Mouse (Mus musculus) neural tube, embryonic 12.5 days (tissue): Measurements from ENCODE around the gene Cox16. TPM values are rescaled to one million over a fixed set of nuclear protein-coding genes. Genes with fewer than 3 reads are reported as not detected.
"Not testable (repeated sequence)": the region's sequence is repeated elsewhere in the genome, so short reads cannot be mapped to it uniquely, and the experiment has no call there.

Source experiments
- ATAC-seq: fragments of 200-750 bp; cut with Nextera tagmentation; 2 replicates; pipeline ENCODE4 v1.8.0; 2017; ENCODE audit warnings: low read depth, mild to moderate bottlenecking, moderate TSS enrichment, moderate library complexity; ENCODE audit not compliant: low FRiP score
- H3K27ac ChIP-seq: fragments of 300-500 bp; sonication (generic); 2 replicates; pipeline ENCODE4 v1.5.1; 2016
- H3K27me3 ChIP-seq: fragments of 300-500 bp; sonication (generic); replicated peaks from 2 replicates; pipeline ENCODE4 v1.6.1; 2016; ENCODE audit warnings: mild to moderate bottlenecking
- H3K36me3 ChIP-seq: fragments of 300-500 bp; sonication (generic); 2 replicates; pipeline ENCODE4 v1.6.1; 2016; ENCODE audit warnings: mild to moderate bottlenecking
- H3K4me1 ChIP-seq: fragments of 300-500 bp; sonication (generic); 2 replicates; pipeline ENCODE4 v1.6.1; 2016
- H3K4me2 ChIP-seq: fragments of 300-500 bp; sonication (generic); replicated peaks from 2 replicates; pipeline ENCODE4 v1.6.1; 2016; ENCODE audit warnings: mild to moderate bottlenecking
- H3K4me3 ChIP-seq: fragments of 300-500 bp; sonication (generic); 2 replicates; pipeline ENCODE4 v1.5.1; 2016
- H3K9ac ChIP-seq: fragments of 300-500 bp; sonication (generic); 2 replicates; pipeline ENCODE4 v1.6.1; 2016; ENCODE audit warnings: mild to moderate bottlenecking
- H3K9me3 ChIP-seq: fragments of 300-500 bp; sonication (generic); 2 replicates; pipeline ENCODE4 v1.6.1; 2016; ENCODE audit warnings: mild to moderate bottlenecking
- WGBS: fragments of 180-500 bp; shearing (Covaris S2); methylation state at CpG from one replicate; pipeline ENCODE4 v1.1.7; 2016; 5-methylcytosine and 5-hydroxymethylcytosine counted together
- polyA plus RNA-seq: library from polyadenylated mRNA; unstranded; fragments of >200 nt; fragmentation: Nextera tagmentation; extraction: Ambion mirVana; gene quantifications from 2 replicates; pipeline ENCODE4 v1.2.1, GENCODE M21; 2016

The Cox16 gene
- polyA plus RNA-seq, result 131 and 135 TPM in 2 replicates

GRCm38 (mm10) chr12:81484727-81485191 lies at the start of gene Cox16:
Gene Cox16, minus strand, starts transcription at chr12:81485127.
- H3K9ac ChIP-seq, result peak within 1 kb of the TSS; percentile 62
- no peaks in the 10 kb centered on the region for H3K36me3 ChIP-seq
- H3K27ac ChIP-seq, result peak within 1 kb of the TSS; percentile 76
- ATAC-seq, result peak; percentile 98
- no peaks in the 10 kb centered on the region for H3K27me3 ChIP-seq
- H3K9me3 ChIP-seq, result no peaks in the 10 kb centered on the region
- WGBS, result under 1% methylated on average over 31 of the region's 31 CpGs
- peak within 1 kb of the TSS; percentile 62 for H3K4me2 ChIP-seq
- H3K4me3 ChIP-seq, result peak within 1 kb of the TSS; percentile 67
- H3K4me1 ChIP-seq, result peaks cover 2% of the 10 kb centered on the region; the same call in 1 of the 2 replicates

DNA sequence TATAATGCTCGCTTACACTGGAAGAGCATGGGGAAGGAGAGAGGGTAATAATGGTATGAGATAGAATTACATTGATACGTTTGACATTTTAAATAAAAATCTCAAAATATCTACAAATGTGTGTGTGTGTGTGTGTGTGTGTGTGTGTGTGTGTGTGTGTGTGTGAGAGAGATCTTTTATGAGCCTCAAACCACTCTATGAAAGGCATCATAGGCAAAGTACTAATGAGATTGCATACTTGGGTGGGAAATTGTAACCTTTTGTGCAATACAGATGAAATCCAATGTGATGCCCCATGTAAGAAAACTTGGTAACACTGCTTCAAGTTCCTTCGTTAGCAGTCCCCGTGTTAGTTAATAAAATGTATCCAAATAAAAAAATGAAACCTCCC lies 48.1 kb upstream of the Cox16 start:
- Histone ChIP-seq H3K36me3 (no peaks in the 10 kb centered on the region), H3K9me3 (no peaks in the 10 kb centered on the region), H3K4me2 (peak overlapping the region; percentile 83), H3K27me3 (no peaks in the 10 kb centered on the region), H3K27ac (no peak overlapping the region), H3K4me1 (no peaks in the 10 kb centered on the region; the same call in 1 of the 2 replicates), H3K9ac (peak overlapping the region; percentile 68), H3K4me3 (peak overlapping the region; percentile 75)
- WGBS, result 37% methylated on average over 4 of the region's 4 CpGs
- ATAC-seq, result peak; percentile 13; the same call in 1 of the 2 replicates

GRCm38 (mm10) chr12:81532316-81533028 lies 47.5 kb upstream of the Cox16 start, which contains the start of the genes Gm20498 and Synj2bp:
Gene Gm20498, minus strand, starts transcription at chr12:81532905.
Gene Synj2bp, minus strand, starts transcription at chr12:81532911.
- H3K9ac ChIP-seq, result peak within 1 kb of the TSS; percentile 68
- WGBS, result under 1% methylated on average over 46 of the region's 46 CpGs
- no peak within 1 kb of the TSS for H3K27ac ChIP-seq
- H3K4me2 ChIP-seq, result peak within 1 kb of the TSS; percentile 83
- no peaks in the 10 kb centered on the region for H3K9me3 ChIP-seq
- H3K4me1 ChIP-seq, result no peaks in the 10 kb centered on the region; the same call in 1 of the 2 replicates
- H3K4me3 ChIP-seq, result peak within 1 kb of the TSS; percentile 75
- H3K36me3 ChIP-seq, result no peaks in the 10 kb centered on the region
- no peaks in the 10 kb centered on the region for H3K27me3 ChIP-seq
- peak; percentile 91 for ATAC-seq

DNA sequence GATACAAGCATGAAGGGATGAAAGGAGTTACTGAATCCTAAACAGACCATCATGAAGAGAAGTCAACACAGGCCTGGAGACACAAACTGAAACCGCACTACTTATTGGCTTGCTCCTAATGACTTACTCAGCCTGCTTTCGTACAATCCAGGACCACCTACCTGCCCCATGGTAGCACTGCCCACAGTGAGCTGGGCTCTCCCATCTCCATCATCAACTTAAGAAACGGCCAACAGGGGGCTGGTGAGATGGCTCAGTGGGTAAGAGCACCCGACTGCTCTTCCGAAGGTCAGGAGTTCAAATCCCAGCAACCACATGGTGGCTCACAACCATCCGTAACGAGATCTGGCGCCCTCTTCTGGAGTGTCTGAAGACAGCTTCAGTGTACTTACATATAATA lies 45.7 kb upstream of the Cox16 start:
- 68% methylated on average over 8 of the region's 8 CpGs for WGBS
- H3K4me1 ChIP-seq, H3K4me3 ChIP-seq, ATAC-seq, H3K27ac ChIP-seq, H3K36me3 ChIP-seq, H3K4me2 ChIP-seq, H3K9me3 ChIP-seq, H3K9ac ChIP-seq, H3K27me3 ChIP-seq: not testable (repeated sequence)

GRCm38 (mm10) chr12:81496906-81497305 lies 12.0 kb upstream of the Cox16 start:
- peaks cover 10% of the 10 kb centered on the region; the same call in 1 of the 2 replicates for H3K36me3 ChIP-seq
- not testable (repeated sequence) for H3K4me1 ChIP-seq, H3K4me3 ChIP-seq, H3K4me2 ChIP-seq, H3K27ac ChIP-seq, ATAC-seq, H3K27me3 ChIP-seq, H3K9ac ChIP-seq, H3K9me3 ChIP-seq
- WGBS, result 92% methylated on average over 9 of the region's 9 CpGs

DNA sequence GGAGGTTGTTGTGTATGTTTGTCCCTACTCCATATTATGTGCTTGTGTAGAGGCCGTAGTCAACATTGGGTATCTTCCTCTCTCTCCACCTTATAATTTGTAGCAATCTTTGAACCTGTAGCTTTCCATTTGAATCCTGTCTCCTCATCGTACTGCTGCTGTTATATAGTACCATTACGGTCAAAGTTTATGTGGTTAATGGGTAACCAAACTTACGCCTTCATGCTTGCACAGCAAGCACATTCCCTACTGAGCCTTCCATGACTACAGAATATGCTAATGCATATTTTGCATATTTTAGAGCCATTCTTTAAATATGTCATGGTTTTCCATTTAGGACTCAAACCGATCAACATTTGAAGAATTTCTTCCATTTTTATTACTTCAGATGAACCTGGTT lies 5.6 kb upstream of the Cox16 start:
- 92% methylated on average over 5 of the region's 5 CpGs for whole genome bisulfite sequencing

DNA sequence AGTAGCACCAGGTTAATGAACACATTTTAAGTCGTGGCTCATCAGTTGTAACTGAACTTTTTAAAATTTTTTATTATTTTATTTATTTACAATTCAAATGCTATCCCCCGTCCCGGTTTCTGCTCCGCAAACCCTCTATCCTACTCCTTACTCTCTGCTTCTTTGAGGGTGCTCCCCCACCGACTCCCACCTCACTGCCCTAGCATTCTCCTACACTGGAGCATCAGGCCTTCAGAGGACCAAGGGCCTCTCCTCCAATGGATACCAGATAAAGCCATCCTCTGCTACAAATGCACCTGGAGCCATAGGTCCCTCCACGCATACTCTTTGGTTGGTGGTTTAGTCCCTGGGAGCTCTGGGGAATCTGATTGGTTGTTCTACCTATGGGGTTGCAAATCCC lies 384 bp upstream of the Cox16 start:
- H3K36me3 ChIP-seq, result no peaks in the 10 kb centered on the region
- WGBS, result 45% methylated on average over 6 of the region's 6 CpGs
- no peaks in the 10 kb centered on the region for H3K27me3 ChIP-seq
- no peaks in the 10 kb centered on the region for H3K9me3 ChIP-seq
- no peak overlapping the region; the same call in 1 of the 2 replicates for H3K9ac ChIP-seq
- H3K4me2 ChIP-seq, result peak overlapping the region; percentile 62
- H3K4me1 ChIP-seq, result peaks cover 2% of the 10 kb centered on the region; the same call in 1 of the 2 replicates
- peak; percentile 48; the same call in 1 of the 2 replicates for ATAC-seq
- no peak overlapping the region for H3K27ac ChIP-seq
- H3K4me3 ChIP-seq, result peak overlapping the region; percentile 67

More for the DNA sequence above, 5.6 kb upstream of the Cox16 start:
- no peak for ATAC-seq
- Histone ChIP-seq H3K9ac (no peak overlapping the region), H3K4me2 (no peak overlapping the region), H3K4me3 (no peak overlapping the region), H3K9me3 (no peaks in the 10 kb centered on the region), H3K27ac (no peak overlapping the region), H3K36me3 (0 out of 2 replicates have a peak, but pooled peaks cover 4% of the 10 kb centered on the region), H3K27me3 (no peaks in the 10 kb centered on the region), H3K4me1 (no peaks in the 10 kb centered on the region)

DNA sequence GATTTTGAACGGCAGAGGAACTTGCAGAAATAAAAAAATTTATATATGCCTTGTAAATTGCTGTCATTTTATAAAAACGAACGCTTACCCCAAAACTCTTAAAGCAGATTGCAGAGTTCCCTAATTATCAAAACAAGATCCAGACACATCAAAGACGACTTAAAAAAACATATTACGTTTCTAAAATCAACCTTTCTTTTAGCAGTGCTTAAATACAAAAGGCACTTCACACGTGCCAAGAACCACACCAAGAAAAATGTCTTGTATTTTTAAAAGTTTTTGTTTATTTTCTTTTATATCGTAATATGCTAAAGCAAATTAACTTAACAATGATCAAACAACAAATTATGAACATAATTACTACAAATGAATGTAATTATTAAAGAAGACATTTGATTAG lies 715 bp downstream of the Cox16 start:
- 6% methylated on average over 7 of the region's 7 CpGs for WGBS
- H3K4me1 ChIP-seq, result peaks cover 2% of the 10 kb centered on the region; the same call in 1 of the 2 replicates
- H3K36me3 ChIP-seq, result no peaks in the 10 kb centered on the region
- no peaks in the 10 kb centered on the region for H3K9me3 ChIP-seq
- peak overlapping the region; percentile 62; the same call in 1 of the 2 replicates for H3K9ac ChIP-seq
- H3K4me3 ChIP-seq, result peak overlapping the region; percentile 67
- peak overlapping the region; percentile 62 for H3K4me2 ChIP-seq
- no peak overlapping the region for H3K27ac ChIP-seq
- H3K27me3 ChIP-seq, result no peaks in the 10 kb centered on the region
- no peak for ATAC-seq

GRCm38 (mm10) chr12:81483656-81484055 lies 1.3 kb downstream of the Cox16 start:
- Histone ChIP-seq H3K27me3 (no peaks in the 10 kb centered on the region), H3K27ac (no peak overlapping the region), H3K4me3 (peak overlapping the region; percentile 67), H3K4me2 (peak overlapping the region; percentile 62), H3K36me3 (no peaks in the 10 kb centered on the region), H3K9ac (0 out of 2 replicates have a peak overlapping the region, but pooled peaks have one; percentile 17), H3K4me1 (peaks cover 2% of the 10 kb centered on the region; the same call in 1 of the 2 replicates), H3K9me3 (no peaks in the 10 kb centered on the region)
- ATAC-seq, result no peak
- WGBS, result 47% methylated on average over 17 of the region's 17 CpGs

GRCm38 (mm10) chr12:81459051-81459450 lies 25.9 kb downstream of the Cox16 start:
- H3K27ac ChIP-seq, H3K4me1 ChIP-seq, H3K27me3 ChIP-seq, H3K36me3 ChIP-seq, H3K4me2 ChIP-seq, H3K9ac ChIP-seq, ATAC-seq, H3K4me3 ChIP-seq: not testable (repeated sequence)
- WGBS, result 94% methylated on average over 7 of the region's 7 CpGs
- peaks cover 12% of the 10 kb centered on the region for H3K9me3 ChIP-seq

- H3K27me3 ChIP-seq, H3K4me3 ChIP-seq, H3K36me3 ChIP-seq, ATAC-seq, H3K9me3 ChIP-seq, H3K4me1 ChIP-seq, H3K4me2 ChIP-seq, H3K9ac ChIP-seq, H3K27ac ChIP-seq: not testable (repeated sequence)
- 94% methylated on average over 9 of the region's 9 CpGs for WGBS
Measured at GRCm38 (mm10) chr12:81438985-81439384, 45.9 kb downstream of the Cox16 start.

- not testable (repeated sequence) for H3K9ac ChIP-seq, ATAC-seq, H3K9me3 ChIP-seq, H3K4me1 ChIP-seq, H3K27ac ChIP-seq, H3K4me2 ChIP-seq, H3K4me3 ChIP-seq, H3K27me3 ChIP-seq
- H3K36me3 ChIP-seq, result peaks cover 11% of the 10 kb centered on the region
- 93% methylated on average over 2 of the region's 2 CpGs for WGBS
Measured at GRCm38 (mm10) chr12:81434778-81435177, 50.1 kb downstream of the Cox16 start.
